Mouse (Mus musculus): ENCODE data around the gene Aurka.

DNA sequence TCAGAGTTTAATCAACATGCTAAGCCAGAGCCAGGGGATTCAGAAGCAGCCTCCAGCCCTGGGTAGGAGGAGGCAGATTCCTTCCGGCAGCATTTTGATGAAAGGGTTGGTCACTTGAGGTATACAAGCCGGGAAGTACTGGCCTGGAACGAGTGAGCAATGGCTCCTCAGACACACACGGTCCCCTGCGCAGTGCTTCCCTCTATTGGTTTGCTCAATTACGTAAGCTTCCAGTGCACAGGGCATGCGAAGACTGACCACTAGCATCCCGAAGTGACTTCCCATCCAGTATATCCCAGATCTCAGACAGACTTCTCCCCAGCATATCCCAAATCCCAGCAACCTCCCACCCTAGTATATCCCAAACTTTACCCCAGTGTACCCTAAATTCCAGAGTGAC, 42.1 kb downstream of the Aurka start:
- TF ChIP-seq CTCF (IDR thresholded peaks at IDR 0.05), result no peak
- no peak for TF ChIP-seq POLR2A (IDR thresholded peaks at IDR 0.05; ENCODE audit: insufficient read depth, low read depth, low read length)

All from heart, adult 2 months (tissue).